Mouse (Mus musculus) T-helper 1 cell (primary cell): ENCODE results near the gene Afmid.

Source experiments
- in situ Hi-C: fragments of 300-600 bp; cut with MboI, MseI; formaldehyde crosslinking; loops from one replicate; pipeline ENCODE4 v1.15.1; 2025; ENCODE audit warnings: high pct_unique_total_duplicates

Gene Afmid

GRCm38 (mm10) chr11:117878892-117879291 lies 53.2 kb downstream of the Afmid start:
- in situ Hi-C loops: no loop called here

- in situ Hi-C loops: no loop called here
These were observed 54.0 kb downstream of the Afmid start for GRCm38 (mm10) chr11:117879676-117880075.

GRCm38 (mm10) chr11:117880336-117880976 lies 54.7 kb downstream of the Afmid start:
- in situ Hi-C loops: no loop called here

DNA sequence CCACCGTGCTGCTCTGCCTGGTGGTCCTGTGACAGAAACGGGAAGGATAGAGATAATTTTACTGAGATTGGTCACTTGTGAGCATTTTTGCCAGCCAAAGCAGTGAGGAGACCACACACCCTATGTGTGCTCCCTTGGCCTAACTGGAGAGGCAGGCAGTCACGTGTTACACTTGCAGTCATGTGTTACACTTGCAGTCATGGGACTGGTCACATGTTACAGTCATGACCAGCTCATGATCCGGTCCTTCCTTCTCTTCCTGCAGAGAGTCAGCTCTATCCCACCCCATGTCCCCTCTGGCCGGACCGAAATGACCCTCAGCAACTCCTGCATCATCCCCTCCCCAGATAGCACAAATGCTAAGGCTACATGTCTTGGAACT lies 55.2 kb downstream of the Afmid start:
- in situ Hi-C loops: no loop called here

DNA sequence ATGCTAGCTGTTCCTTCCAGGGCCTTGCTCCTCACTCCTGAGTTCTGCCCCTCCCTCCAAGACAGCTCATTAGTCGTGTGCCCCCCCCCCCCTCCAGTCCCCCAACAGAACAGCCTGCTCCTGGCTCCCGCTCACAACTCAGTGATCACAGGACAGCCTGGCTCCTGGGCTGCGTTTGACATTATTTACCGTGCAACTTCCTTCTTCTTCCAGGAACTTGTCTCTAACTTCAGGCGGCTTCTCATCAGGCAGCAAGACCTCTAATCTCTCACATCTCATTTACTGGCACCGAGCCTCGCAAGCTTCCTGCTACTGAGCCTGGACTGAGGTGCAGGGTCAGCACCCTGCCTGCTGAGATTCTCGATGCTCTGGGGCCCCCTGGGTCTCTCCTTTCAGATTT lies 56.1 kb downstream of the Afmid start:
- in situ Hi-C loops: no loop called here

GRCm38 (mm10) chr11:117882208-117882607 lies 56.5 kb downstream of the Afmid start:
- in situ Hi-C loops: no loop called here

DNA sequence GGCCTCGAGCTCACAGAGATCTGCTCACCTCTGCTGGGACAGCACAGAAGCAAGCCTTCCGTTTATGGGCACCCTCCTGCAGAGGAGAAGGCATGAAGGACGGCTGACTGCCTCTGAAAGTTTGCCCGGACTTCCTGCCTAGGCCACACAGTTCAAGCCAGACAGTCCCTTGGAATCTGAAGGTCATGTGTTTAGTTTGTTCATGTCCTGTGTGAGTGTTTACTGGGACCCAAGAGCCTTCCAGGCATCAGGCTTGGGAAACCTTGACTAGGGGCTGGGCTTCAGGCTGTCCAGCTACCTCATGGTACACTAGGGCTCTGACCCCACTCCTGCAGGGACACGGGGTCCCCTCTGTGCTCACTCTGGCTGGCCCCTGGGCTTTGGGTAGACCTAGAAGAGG lies 60.3 kb downstream of the Afmid start:
- in situ Hi-C loops: loop anchor here (5.0 kb wide), 2 partner anchors 56 to 1154 kb away; no protein-coding TSS in a partner anchor

DNA sequence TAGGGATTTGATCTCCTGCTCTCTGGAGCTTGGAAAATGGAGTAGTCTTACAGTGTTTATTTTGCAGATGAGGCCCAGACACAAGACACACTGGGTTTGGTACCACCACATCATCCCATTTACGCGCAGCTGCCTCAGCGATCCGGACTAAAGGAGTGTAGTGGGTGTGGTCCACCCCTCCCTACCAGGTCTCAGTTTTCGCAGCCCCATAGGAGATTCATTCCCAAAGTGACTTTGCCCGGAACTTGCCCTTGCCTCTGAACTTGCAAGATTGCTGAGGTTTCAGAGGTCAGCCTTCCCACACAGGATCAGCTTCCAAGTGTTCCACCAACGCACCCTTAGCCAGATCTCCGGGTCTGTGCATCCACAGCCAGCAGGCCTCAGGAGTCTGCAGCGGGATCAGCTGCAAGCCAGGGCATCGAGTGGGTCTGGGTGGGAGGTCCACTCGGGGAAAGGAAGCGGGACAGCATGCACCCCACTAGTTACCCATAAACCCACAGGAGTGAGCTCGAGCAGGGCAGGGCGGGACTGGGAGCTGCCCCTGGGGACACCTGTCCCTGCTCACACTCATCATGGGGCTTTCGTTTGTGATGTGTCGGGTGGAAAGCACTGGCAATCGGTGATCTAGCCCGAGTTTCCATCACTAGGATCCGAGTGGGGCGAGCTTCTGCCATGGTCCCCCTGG lies 62.6 kb downstream of the Afmid start:
- in situ Hi-C loops: loop anchor here (5.0 kb wide), 2 partner anchors 54 to 1156 kb away; no protein-coding TSS in a partner anchor

GRCm38 (mm10) chr11:117888853-117889822 lies 63.4 kb downstream of the Afmid start:
- in situ Hi-C loops: loop anchor here (5.0 kb wide), 2 partner anchors 53 to 1157 kb away; no protein-coding TSS in a partner anchor
